Mouse (Mus musculus): ENCODE measurements around the gene Fn1. TPM values are rescaled to one million over a fixed set of nuclear protein-coding genes. Genes with fewer than 3 reads are reported as not detected.

Fn1 gene
- polyA plus RNA-seq, 1 experiment from 2014 or later: 125 TPM

- 94% methylated on average over 21 of the region's 21 CpGs for WGBS
- Histone ChIP-seq H3K4me1 (ENCODE audit: control insufficient read depth, insufficient read depth, low read length) (no peaks in the 10 kb centered on the region), H3K4me3 (ENCODE audit: low read depth, low read length) (no peak overlapping the region), H3K27me3 (ENCODE audit: control insufficient read depth, insufficient read depth, low read length) (no peaks in the 10 kb centered on the region), H3K9me3 (replicated peaks; ENCODE audit: control insufficient read depth, low read length) (no peaks in the 10 kb centered on the region), H3K9ac (replicated peaks; ENCODE audit: low read length) (no peak overlapping the region), H3K27ac (replicated peaks; ENCODE audit: low read depth, low read length) (no peak overlapping the region), H3K4me2 (ENCODE audit: low read depth, low read length) (no peak overlapping the region), H3K36me3 (replicated peaks; ENCODE audit: control insufficient read depth, insufficient read depth, low read depth, low read length) (peaks cover 24% of the 10 kb centered on the region)
- no peak for ATAC-seq (replicated peaks; ENCODE audit: insufficient number of reproducible peaks, low FRiP score, low TSS enrichment, low read depth)
- DNase-seq (ENCODE audit: low spot score): no peak
These were observed 40.7 kb downstream of the Fn1 start for GRCm38 (mm10) chr1:71612256-71612655.

- ATAC-seq (replicated peaks; ENCODE audit: insufficient number of reproducible peaks, low FRiP score, low TSS enrichment, low read depth) (no peak), DNase-seq (ENCODE audit: low spot score) (no peak)
- Histone ChIP-seq H3K36me3 (replicated peaks; ENCODE audit: control insufficient read depth, insufficient read depth, low read depth, low read length) (peaks cover 27% of the 10 kb centered on the region), H3K4me3 (ENCODE audit: low read depth, low read length) (no peak overlapping the region), H3K4me2 (ENCODE audit: low read depth, low read length) (no peak overlapping the region), H3K27me3 (ENCODE audit: control insufficient read depth, insufficient read depth, low read length) (no peaks in the 10 kb centered on the region), H3K9me3 (replicated peaks; ENCODE audit: control insufficient read depth, low read length) (no peaks in the 10 kb centered on the region), H3K9ac (replicated peaks; ENCODE audit: low read length) (no peak overlapping the region), H3K27ac (replicated peaks; ENCODE audit: low read depth, low read length) (no peak overlapping the region), H3K4me1 (ENCODE audit: control insufficient read depth, insufficient read depth, low read length) (no peaks in the 10 kb centered on the region)
- WGBS: 88% methylated on average over 5 of the region's 5 CpGs
These were observed 43.1 kb downstream of the Fn1 start for GRCm38 (mm10) chr1:71609916-71610315.

GRCm38 (mm10) chr1:71609057-71609775 is 43.8 kb downstream of the Fn1 start:
- 95% methylated on average over 37 of the region's 37 CpGs for WGBS
- Histone ChIP-seq H3K27ac (replicated peaks; ENCODE audit: low read depth, low read length) (no peak overlapping the region), H3K27me3 (ENCODE audit: control insufficient read depth, insufficient read depth, low read length) (no peaks in the 10 kb centered on the region), H3K36me3 (replicated peaks; ENCODE audit: control insufficient read depth, insufficient read depth, low read depth, low read length) (peaks cover 31% of the 10 kb centered on the region), H3K4me3 (ENCODE audit: low read depth, low read length) (no peak overlapping the region), H3K4me1 (ENCODE audit: control insufficient read depth, insufficient read depth, low read length) (no peaks in the 10 kb centered on the region), H3K9ac (replicated peaks; ENCODE audit: low read length) (no peak overlapping the region), H3K9me3 (replicated peaks; ENCODE audit: control insufficient read depth, low read length) (no peaks in the 10 kb centered on the region), H3K4me2 (ENCODE audit: low read depth, low read length) (no peak overlapping the region)
- DNase-seq (ENCODE audit: low spot score) (no peak), ATAC-seq (replicated peaks; ENCODE audit: insufficient number of reproducible peaks, low FRiP score, low TSS enrichment, low read depth) (no peak)

GRCm38 (mm10) chr1:71606600-71607325 is 46.2 kb downstream of the Fn1 start:
- H3K9ac ChIP-seq (replicated peaks; ENCODE audit: low read length): no peak overlapping the region
- H3K36me3 ChIP-seq (replicated peaks; ENCODE audit: control insufficient read depth, insufficient read depth, low read depth, low read length): peaks cover 29% of the 10 kb centered on the region

GRCm38 (mm10) chr1:71605751-71606150 is 47.2 kb downstream of the Fn1 start:
- Histone ChIP-seq H3K27ac (replicated peaks; ENCODE audit: low read depth, low read length) (no peak overlapping the region), H3K27me3 (ENCODE audit: control insufficient read depth, insufficient read depth, low read length) (no peaks in the 10 kb centered on the region), H3K9ac (replicated peaks; ENCODE audit: low read length) (no peak overlapping the region), H3K4me1 (ENCODE audit: control insufficient read depth, insufficient read depth, low read length) (no peaks in the 10 kb centered on the region), H3K4me3 (ENCODE audit: low read depth, low read length) (no peak overlapping the region), H3K4me2 (ENCODE audit: low read depth, low read length) (no peak overlapping the region), H3K9me3 (replicated peaks; ENCODE audit: control insufficient read depth, low read length) (no peaks in the 10 kb centered on the region), H3K36me3 (replicated peaks; ENCODE audit: control insufficient read depth, insufficient read depth, low read depth, low read length) (peaks cover 31% of the 10 kb centered on the region)
- ATAC-seq (replicated peaks; ENCODE audit: insufficient number of reproducible peaks, low FRiP score, low TSS enrichment, low read depth) (no peak), DNase-seq (ENCODE audit: low spot score) (no peak)
- 93% methylated on average over 2 of the region's 2 CpGs for WGBS

More at GRCm38 (mm10) chr1:71606600-71607325, 46.2 kb downstream of the Fn1 start:
- ATAC-seq (replicated peaks; ENCODE audit: insufficient number of reproducible peaks, low FRiP score, low TSS enrichment, low read depth) (no peak), DNase-seq (ENCODE audit: low spot score) (no peak)
- Histone ChIP-seq H3K4me3 (ENCODE audit: low read depth, low read length) (no peak overlapping the region), H3K27ac (replicated peaks; ENCODE audit: low read depth, low read length) (no peak overlapping the region), H3K4me1 (ENCODE audit: control insufficient read depth, insufficient read depth, low read length) (no peaks in the 10 kb centered on the region), H3K4me2 (ENCODE audit: low read depth, low read length) (no peak overlapping the region), H3K27me3 (ENCODE audit: control insufficient read depth, insufficient read depth, low read length) (no peaks in the 10 kb centered on the region), H3K9me3 (replicated peaks; ENCODE audit: control insufficient read depth, low read length) (no peaks in the 10 kb centered on the region)
- WGBS: 94% methylated on average over 8 of the region's 8 CpGs

GRCm38 (mm10) chr1:71595365-71595764 is 57.6 kb downstream of the Fn1 start:
- Histone ChIP-seq H3K9ac (replicated peaks; ENCODE audit: low read length) (no peak overlapping the region), H3K4me2 (ENCODE audit: low read depth, low read length) (no peak overlapping the region), H3K36me3 (replicated peaks; ENCODE audit: control insufficient read depth, insufficient read depth, low read depth, low read length) (peaks cover 20% of the 10 kb centered on the region), H3K9me3 (replicated peaks; ENCODE audit: control insufficient read depth, low read length) (no peaks in the 10 kb centered on the region), H3K27me3 (ENCODE audit: control insufficient read depth, insufficient read depth, low read length) (no peaks in the 10 kb centered on the region), H3K27ac (replicated peaks; ENCODE audit: low read depth, low read length) (no peak overlapping the region), H3K4me1 (ENCODE audit: control insufficient read depth, insufficient read depth, low read length) (no peaks in the 10 kb centered on the region), H3K4me3 (ENCODE audit: low read depth, low read length) (no peak overlapping the region)
- no peak for DNase-seq (ENCODE audit: low spot score)
- ATAC-seq (replicated peaks; ENCODE audit: insufficient number of reproducible peaks, low FRiP score, low TSS enrichment, low read depth): no peak
- WGBS: 91% methylated on average over 4 of the region's 4 CpGs

- ATAC-seq (replicated peaks; ENCODE audit: insufficient number of reproducible peaks, low FRiP score, low TSS enrichment, low read depth): no peak
- H3K9ac ChIP-seq (replicated peaks; ENCODE audit: low read length): no peak overlapping the region
- no peaks in the 10 kb centered on the region for H3K4me1 ChIP-seq (ENCODE audit: control insufficient read depth, insufficient read depth, low read length)
- H3K4me3 ChIP-seq (ENCODE audit: low read depth, low read length): no peak overlapping the region
- peaks cover 20% of the 10 kb centered on the region for H3K36me3 ChIP-seq (replicated peaks; ENCODE audit: control insufficient read depth, insufficient read depth, low read depth, low read length)
- H3K27me3 ChIP-seq (ENCODE audit: control insufficient read depth, insufficient read depth, low read length): no peaks in the 10 kb centered on the region
- H3K4me2 ChIP-seq (ENCODE audit: low read depth, low read length): no peak overlapping the region
- no peaks in the 10 kb centered on the region for H3K9me3 ChIP-seq (replicated peaks; ENCODE audit: control insufficient read depth, low read length)
- no peak overlapping the region for H3K27ac ChIP-seq (replicated peaks; ENCODE audit: low read depth, low read length)
- DNase-seq (ENCODE audit: low spot score): no peak
- 87% methylated on average over 2 of the region's 2 CpGs for WGBS
These were observed 58.7 kb downstream of the Fn1 start for GRCm38 (mm10) chr1:71594268-71594667.

GRCm38 (mm10) chr1:71593184-71593583 is 59.8 kb downstream of the Fn1 start:
- Histone ChIP-seq H3K4me3 (ENCODE audit: low read depth, low read length) (no peak overlapping the region), H3K4me2 (ENCODE audit: low read depth, low read length) (no peak overlapping the region), H3K9ac (replicated peaks; ENCODE audit: low read length) (no peak overlapping the region), H3K9me3 (replicated peaks; ENCODE audit: control insufficient read depth, low read length) (no peaks in the 10 kb centered on the region), H3K36me3 (replicated peaks; ENCODE audit: control insufficient read depth, insufficient read depth, low read depth, low read length) (peaks cover 16% of the 10 kb centered on the region), H3K27me3 (ENCODE audit: control insufficient read depth, insufficient read depth, low read length) (no peaks in the 10 kb centered on the region), H3K27ac (replicated peaks; ENCODE audit: low read depth, low read length) (no peak overlapping the region), H3K4me1 (ENCODE audit: control insufficient read depth, insufficient read depth, low read length) (no peaks in the 10 kb centered on the region)
- no peak for ATAC-seq (replicated peaks; ENCODE audit: insufficient number of reproducible peaks, low FRiP score, low TSS enrichment, low read depth)
- DNase-seq (ENCODE audit: low spot score): no peak
- WGBS: 93% methylated on average over 9 of the region's 9 CpGs

Measured in embryonic facial prominence, embryonic 11.5 days (tissue).